Mouse (Mus musculus) right cerebral cortex, postnatal 25 days (tissue): ENCODE data around the gene 1700013G24Rik.
"Not testable (repeated sequence)": the region's sequence is repeated elsewhere in the genome, so short reads cannot be mapped to it uniquely, and the experiment has no call there.

Experiments
- DNase-seq: peaks from one replicate; pipeline ENCODE4 v3.0.0; 2022

1700013G24Rik gene

GRCm38 (mm10) chr4:137453234-137453767 lies at the start of gene 1700013G24Rik:
Gene 1700013G24Rik, plus strand, starts transcription at chr4:137453284.
- no peak for DNase-seq

GRCm38 (mm10) chr4:137405571-137405970 lies 47.5 kb upstream of the 1700013G24Rik start:
- no peak for DNase-seq

GRCm38 (mm10) chr4:137409691-137410090 lies 43.4 kb upstream of the 1700013G24Rik start, which contains the start of gene Cela3a:
Gene Cela3a, minus strand, starts transcription at chr4:137409791.
- no peak for DNase-seq

GRCm38 (mm10) chr4:137412185-137412709 lies 40.8 kb upstream of the 1700013G24Rik start:
- DNase-seq, result not testable (repeated sequence)

GRCm38 (mm10) chr4:137414936-137415335 lies 38.1 kb upstream of the 1700013G24Rik start:
- no peak for DNase-seq

GRCm38 (mm10) chr4:137417712-137418564 lies 35.1 kb upstream of the 1700013G24Rik start:
- no peak for DNase-seq

GRCm38 (mm10) chr4:137430502-137430901 lies 22.6 kb upstream of the 1700013G24Rik start, which contains the start of gene Cela3b:
Gene Cela3b, minus strand, starts transcription at chr4:137430540.
- no peak for DNase-seq

GRCm38 (mm10) chr4:137432700-137433550 lies 20.2 kb upstream of the 1700013G24Rik start:
- DNase-seq, result not testable (repeated sequence)

GRCm38 (mm10) chr4:137436979-137437669 lies 16.0 kb upstream of the 1700013G24Rik start:
- DNase-seq, result no peak

GRCm38 (mm10) chr4:137438842-137439241 lies 14.2 kb upstream of the 1700013G24Rik start:
- DNase-seq, result no peak

GRCm38 (mm10) chr4:137441332-137441731 lies 11.8 kb upstream of the 1700013G24Rik start:
- DNase-seq, result no peak

- DNase-seq, result peak; percentile 59
Observed at GRCm38 (mm10) chr4:137443625-137444024, 9.5 kb upstream of the 1700013G24Rik start.

- DNase-seq, result no peak
Observed at GRCm38 (mm10) chr4:137445881-137446280, 7.2 kb upstream of the 1700013G24Rik start.

GRCm38 (mm10) chr4:137447363-137448196 lies 5.5 kb upstream of the 1700013G24Rik start:
- DNase-seq, result no peak

GRCm38 (mm10) chr4:137448197-137448596 lies 4.9 kb upstream of the 1700013G24Rik start:
- DNase-seq, result no peak

GRCm38 (mm10) chr4:137448641-137449040 lies 4.4 kb upstream of the 1700013G24Rik start:
- DNase-seq, result no peak

- DNase-seq, result no peak
Observed at GRCm38 (mm10) chr4:137449132-137449531, 4.0 kb upstream of the 1700013G24Rik start.

GRCm38 (mm10) chr4:137449715-137450114 lies 3.4 kb upstream of the 1700013G24Rik start:
- no peak for DNase-seq

GRCm38 (mm10) chr4:137452190-137452589 lies 894 bp upstream of the 1700013G24Rik start:
- DNase-seq, result no peak

GRCm38 (mm10) chr4:137454582-137454981 lies 1.5 kb downstream of the 1700013G24Rik start:
- no peak for DNase-seq

GRCm38 (mm10) chr4:137456581-137456980 lies 3.5 kb downstream of the 1700013G24Rik start:
- no peak for DNase-seq
